Mouse (Mus musculus): ENCODE results near the gene Itga1.

- TF ChIP-seq POLR2A (IDR thresholded peaks at IDR 0.05; ENCODE audit: low read depth, low read length) (no peak), CTCF (IDR thresholded peaks at IDR 0.05; ENCODE audit: extremely low read depth, insufficient read depth, insufficient read length, insufficient replicate concordance) (no peak)
These were observed 34.3 kb downstream of the Itga1 start for GRCm38 (mm10) chr13:115067324-115067967.

Measured in spleen, adult 2 months (tissue).